Mouse (Mus musculus): ENCODE results near the gene Unc5cl.

Gene Unc5cl

DNA sequence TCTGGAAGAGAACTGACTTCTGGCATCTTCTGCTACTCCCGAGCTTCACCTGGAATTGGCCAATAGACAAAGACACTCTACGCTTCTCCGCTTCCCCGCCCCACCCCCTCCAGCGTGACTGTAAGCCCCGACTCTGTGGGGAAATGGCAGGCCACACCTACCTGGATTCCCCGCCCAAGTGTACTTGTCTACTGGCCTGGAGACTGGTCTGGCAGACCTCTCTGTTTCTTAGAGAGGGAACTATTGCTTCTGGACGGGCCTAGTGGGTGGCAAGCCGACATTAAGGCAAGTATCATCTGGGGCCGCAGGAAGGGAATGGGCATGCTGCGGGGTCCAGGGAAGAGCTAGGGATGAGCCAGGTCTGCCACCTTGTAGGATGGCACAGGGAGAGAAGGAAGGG is at the start of gene Unc5cl:
Gene Unc5cl, plus strand, starts transcription at position 214 of the 400 bp plus-strand sequence.
- DNase-seq (ENCODE audit: low spot score) = no peak

DNA sequence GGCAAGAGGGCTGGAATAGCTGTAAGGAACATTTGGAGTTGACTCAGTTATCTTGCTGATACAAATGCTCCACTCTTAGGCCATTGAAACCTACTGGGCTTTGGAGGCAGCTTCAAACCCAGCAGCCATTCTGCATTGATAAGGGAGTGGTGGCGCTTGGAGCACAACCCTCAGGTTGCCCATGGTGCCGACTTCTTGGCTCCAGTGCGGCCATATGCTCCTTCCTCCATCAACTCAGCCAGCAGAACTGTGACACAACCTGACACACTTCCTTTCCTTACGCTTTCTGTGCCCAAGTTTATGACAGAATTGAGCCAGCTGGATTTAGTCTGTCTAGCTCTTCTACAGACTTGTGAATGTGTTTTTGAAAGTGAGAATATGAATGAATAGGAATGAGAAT is 47.5 kb upstream of the Unc5cl start:
- DNase-seq (ENCODE audit: low spot score) = no peak

DNA sequence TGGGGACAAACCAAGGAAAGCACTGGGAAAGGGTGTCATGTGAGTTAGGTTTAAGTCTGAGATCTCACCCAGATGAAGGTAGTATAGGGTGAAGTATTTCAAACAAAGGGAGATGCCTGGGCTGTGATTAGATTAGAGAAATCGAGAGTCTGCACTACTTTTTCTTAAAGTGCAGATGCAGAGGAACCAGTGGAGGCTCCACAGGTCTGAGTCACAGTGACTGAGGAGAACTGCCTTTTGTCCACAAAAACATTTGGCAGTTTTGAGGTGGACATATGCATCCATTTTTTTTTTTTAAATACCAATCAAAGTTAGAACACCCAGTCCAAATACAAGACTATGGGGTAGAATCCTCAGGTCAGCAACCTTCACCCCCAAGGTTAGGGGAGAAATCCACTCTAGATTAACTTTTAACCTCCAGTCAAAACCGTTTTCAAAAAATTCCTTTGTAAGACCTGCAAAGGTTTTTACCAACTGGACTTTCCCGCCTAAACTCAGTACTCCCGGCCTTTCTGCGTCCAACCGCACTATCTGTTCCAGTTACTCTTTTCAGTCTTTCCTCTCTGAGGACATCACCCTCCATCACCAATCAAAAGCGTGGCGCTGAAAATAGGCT is 46.7 kb upstream of the Unc5cl start:
- DNase-seq (ENCODE audit: low spot score) = no peak

DNA sequence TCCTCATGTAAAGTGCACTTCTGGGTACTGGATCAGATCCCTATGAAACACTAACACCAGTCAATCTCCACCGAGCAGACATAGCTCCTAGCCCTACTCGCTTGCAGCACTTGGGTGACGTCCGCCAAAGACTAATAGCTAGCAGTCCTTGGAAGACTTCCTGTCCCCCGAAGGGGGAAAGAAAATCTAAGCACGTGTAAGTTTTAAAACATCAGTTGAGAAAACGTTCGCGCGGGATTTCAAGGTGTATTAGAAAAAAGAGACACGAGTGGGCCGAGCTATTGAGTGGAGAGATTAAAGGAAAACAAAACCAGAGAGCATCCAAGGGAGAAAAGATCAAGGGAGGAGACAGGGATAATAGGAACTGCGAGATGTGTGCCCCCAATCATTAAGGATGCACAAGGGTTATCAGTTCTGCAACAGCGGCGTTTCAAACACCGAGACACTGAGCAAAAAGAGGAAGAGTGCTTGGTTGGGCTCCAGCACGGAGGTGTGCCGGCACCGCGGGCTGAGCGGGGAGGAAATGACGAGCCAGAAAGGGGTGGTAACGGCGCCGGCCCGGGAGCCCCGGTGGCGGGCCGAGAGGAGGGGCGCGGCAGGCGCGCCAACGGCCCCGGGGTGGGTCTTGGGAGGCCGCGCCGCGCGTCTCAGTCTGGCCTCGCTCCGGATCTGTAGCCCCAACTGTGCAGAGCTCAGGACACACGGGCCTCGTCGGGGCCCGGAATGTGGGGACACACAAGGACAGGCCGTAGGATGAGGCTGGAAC is 46.0 kb upstream of the Unc5cl start:
- peak; percentile 80 for DNase-seq (ENCODE audit: low spot score)

DNA sequence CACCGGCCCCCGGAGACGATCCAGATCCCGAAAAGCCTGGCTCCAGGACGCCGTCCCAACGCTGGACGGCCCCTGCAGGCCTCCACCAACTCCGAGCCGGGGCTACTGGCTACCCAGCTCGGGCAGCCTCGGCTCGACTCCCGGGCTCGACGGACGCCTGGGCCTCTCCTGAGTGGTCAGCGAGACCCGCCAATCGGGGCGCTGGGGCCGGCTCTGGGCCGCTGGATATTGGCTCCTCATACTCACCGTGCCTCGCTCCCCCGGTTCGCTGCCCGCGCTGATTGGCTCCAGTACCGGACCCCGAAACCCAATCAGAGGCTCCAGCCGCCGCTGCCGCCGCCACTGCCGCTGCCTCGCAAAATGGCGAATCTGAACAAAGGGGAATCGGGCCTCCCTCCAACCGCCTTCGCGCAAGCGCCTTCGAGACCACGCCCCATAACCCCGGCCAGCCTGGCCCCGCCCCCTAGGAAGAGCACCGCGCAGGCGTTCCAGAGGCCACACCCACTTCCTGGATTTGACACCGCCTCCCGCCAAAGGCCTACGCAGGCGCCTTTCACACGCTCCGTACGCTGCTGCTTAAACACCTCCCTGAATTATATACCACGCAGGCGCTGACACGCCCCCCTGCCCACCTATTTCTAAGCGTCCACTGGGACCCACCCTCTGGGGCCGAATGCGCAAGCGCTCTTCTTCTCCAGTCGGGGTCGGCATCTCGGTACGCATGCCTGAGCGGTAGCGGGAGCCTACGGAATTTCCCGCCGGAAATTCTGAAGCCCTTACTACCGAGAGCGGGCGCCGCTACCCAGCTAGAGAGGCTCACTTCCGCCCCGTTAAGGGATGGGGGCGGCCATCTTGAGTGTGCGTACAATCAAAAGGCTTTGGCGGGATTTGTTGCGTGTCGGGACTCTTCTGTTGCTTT is 45.1 kb upstream of the Unc5cl start, which contains the start of the genes Nfya and Oard1:
Gene Nfya, minus strand, starts transcription at position 527 of the 919 bp plus-strand sequence.
Gene Oard1, plus strand, starts transcription at position 635 of the 919 bp plus-strand sequence.
- DNase-seq (ENCODE audit: low spot score) = peak; percentile 100

- peak; percentile 71 for DNase-seq (ENCODE audit: low spot score)
These were observed 44.4 kb upstream of the Unc5cl start for GRCm38 (mm10) chr17:48410299-48410785.

DNA sequence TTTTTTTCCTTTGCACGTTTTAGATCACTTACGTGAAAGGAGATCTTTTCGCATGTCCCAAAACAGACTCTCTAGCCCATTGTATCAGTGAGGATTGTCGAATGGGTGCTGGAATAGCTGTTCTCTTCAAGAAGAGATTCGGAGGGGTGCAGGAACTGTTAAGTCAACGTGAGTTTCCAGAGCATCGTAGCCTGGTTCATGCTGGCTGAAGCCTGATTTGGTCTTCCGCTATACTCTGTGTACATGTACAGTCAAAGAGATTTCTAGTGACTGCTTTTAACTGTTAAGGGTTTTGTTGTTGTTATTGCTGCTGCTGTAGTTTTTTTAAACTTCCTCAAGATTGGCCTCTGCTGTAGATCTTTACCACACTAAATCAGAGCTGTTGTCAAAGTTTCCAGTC is 43.5 kb upstream of the Unc5cl start:
- peak; percentile 36 for DNase-seq (ENCODE audit: low spot score)

GRCm38 (mm10) chr17:48416011-48416410 is 38.7 kb upstream of the Unc5cl start:
- no peak for DNase-seq (ENCODE audit: low spot score)

DNA sequence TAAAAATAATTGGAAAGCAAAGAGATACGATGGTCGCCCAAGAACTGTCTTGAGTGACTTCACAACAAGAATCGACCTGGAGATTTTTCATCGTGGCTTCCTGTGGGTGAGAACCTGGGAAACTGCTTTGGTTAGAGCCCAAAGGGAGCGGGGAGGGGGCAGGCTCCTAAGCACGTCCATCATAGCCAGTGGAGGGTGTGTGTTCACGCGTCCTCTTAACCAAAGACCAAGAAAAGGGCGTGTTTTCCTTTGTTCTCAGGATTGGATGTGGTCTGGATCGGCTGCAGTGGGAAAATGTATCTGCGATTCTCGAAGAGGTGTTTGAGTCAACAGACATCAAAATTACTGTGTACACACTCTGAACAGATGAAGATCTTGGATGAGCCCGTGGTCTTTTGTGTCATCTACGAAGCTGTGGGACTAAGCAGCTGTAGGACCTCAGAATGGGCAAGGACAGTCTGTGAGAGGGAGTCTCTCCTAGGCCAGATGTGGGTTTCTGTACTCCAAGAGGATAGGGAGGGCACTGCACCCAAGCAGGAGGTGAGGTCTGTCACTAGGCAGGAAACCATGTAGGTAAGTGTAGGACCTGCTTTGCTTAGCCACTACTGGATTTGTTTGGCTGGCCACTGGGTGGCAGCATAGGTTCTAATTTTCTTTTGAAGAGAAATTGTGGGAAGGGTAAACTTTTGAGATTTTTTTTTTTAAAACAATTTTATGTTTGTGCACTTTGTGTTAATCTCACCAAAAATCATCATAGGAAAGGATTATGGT is 38.1 kb upstream of the Unc5cl start:
- DNase-seq (ENCODE audit: low spot score) = peak; percentile 72

DNA sequence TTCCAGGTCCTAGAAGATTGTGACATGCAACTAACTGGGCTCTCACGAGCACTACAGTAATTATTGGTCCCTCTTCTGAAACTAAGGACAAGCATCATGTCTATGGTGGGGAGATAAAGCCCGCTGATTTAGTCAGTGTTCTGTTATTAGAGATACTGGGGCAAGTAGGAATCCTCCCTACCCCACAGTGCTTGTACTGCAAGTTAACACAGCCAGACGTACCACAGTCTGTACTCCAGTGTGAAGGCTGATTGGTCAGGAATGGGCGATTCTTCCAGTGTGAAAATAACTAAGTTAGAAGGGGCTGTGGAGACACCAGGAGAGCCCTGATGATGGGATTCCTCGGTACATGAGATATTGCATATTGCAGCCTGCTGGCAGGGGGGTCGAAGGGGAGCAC is 37.2 kb upstream of the Unc5cl start:
- no peak for DNase-seq (ENCODE audit: low spot score)

DNA sequence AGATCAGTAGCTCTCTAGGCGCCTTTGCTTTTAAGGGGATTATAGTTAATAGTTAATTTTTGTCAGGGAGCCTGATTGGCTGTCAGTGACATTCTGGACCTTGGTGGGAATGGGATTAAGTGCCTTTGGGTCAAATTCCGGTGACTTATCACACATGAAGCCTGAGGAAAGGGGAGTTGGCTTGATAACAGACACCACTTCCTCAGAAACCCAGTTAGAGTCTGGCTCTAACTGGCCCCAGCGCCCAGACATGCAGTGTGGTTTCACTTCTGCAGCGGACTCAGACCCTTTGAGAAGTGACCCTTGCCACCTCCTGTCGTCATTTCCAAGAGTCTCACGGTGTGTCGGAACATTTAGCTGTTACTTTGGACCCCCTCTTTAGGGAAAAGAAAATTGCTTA is 36.5 kb upstream of the Unc5cl start:
- DNase-seq (ENCODE audit: low spot score) = no peak

- DNase-seq (ENCODE audit: low spot score) = no peak
These were observed 35.9 kb upstream of the Unc5cl start for GRCm38 (mm10) chr17:48418781-48419180.

DNA sequence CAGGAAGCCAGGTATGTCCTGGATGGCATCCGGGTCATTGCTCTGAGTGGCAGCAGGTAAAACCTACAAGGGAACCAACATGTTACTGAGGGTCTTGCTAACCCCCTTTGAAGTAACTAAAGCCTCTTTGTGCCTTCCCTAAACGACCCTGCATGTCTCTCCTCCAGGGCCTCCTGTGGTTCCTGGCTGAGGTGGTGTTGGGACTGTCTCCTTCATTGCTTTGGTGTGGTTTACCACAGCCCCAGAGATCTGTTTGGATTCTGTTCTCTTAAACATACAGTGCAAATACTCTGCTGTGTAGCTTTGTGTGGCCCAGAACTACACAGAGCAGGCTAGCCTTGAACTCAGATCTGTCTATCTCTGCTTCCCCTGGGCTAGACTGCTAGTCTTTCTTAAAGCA is 35.1 kb upstream of the Unc5cl start:
- DNase-seq (ENCODE audit: low spot score) = no peak

GRCm38 (mm10) chr17:48424237-48424636 is 30.5 kb upstream of the Unc5cl start:
- DNase-seq (ENCODE audit: low spot score) = no peak

DNA sequence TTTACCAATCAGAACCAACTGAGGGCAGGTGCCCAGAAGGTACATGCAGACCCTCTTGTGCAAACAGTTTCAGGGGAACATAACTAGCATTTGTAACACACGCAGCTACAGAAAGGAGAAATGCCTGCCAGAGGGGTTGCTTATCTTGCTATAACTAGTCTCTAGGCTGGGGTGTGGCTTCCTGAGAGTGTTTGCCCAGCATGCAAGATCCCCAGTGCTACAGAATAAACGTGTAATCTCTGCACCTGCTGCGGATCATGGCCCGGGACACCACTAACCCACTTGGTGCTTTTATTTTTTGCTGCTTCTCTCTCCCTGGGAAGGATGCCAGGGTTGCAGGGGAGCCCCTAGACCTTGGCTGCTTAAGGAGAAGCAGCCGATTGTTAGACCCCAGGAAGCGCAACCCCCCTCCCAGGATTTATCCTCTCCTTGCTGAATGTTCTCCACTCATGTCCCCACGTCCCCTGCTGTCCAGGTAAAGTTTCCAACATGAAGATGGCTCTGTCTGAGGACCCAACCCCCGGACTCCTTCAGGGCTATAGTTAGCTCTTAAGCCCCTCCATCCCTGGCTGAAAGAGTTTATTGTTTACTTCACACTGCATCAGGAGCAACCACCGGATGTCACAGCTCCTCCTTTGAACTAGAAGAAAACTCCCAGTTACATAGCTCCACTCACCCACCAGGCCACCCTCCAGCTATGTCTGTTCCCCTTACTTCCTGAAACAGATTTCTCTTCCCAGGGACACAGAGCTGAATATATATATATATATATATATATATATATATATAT is 28.7 kb upstream of the Unc5cl start:
- DNase-seq (ENCODE audit: low spot score) = no peak

DNA sequence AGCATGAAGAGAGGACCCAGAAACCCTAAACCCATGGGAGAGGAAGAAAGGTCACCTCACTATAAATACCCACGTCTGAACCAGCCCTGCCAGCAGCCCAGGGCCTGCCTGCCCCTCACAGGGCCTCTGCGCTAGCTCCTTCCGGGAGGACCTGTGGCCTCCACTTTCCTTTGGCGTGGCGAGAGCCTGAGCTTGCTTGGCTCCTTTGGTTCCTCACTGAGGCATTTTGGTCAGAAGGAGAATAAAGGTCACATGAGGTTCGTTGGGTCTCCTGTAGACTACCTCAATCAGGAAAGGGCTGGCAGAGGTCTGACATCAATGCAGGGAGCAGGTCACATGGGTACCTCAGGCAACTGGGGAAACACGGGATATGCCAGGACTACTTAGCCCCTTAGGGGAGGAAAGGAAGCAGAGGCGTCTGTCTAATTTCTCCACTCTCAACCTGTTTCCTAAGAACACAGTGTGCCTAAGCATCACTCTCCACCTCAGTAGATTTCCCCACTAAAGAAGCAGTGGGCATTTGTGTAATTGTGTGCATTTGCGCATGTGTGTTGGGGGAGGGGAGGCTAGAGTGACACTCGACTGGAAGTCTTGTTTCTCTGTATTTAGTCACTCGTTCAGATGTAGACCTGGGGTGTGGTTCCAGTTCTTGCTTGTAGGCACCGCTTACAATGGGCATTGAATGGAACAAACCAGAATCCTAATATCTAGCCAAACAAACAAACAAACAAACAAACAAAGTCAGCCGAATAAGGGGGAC is 27.5 kb upstream of the Unc5cl start:
- DNase-seq (ENCODE audit: low spot score) = no peak

- DNase-seq (ENCODE audit: low spot score) = no peak
These were observed 26.7 kb upstream of the Unc5cl start for GRCm38 (mm10) chr17:48427852-48428530.

DNA sequence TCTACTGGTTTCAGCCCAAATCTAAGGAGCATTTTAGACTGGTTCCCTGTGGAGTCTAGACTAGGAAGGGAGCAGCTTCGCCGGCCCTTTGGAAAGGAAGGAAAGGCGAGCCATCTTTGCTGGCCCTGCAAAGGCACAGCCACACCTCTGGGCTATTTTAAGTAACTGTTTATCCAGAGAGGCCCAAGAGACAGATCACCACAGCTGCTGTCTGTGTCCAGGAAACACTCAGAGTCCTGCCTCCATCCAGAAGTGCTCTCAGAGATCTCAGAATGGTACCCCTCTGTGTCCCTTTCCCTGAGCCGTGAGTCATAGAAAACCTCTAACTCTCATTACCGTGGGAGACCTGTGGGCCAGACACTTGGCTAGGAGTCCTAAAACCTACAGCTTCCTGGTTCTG is 24.3 kb upstream of the Unc5cl start:
- peak; percentile 38 for DNase-seq (ENCODE audit: low spot score)

DNA sequence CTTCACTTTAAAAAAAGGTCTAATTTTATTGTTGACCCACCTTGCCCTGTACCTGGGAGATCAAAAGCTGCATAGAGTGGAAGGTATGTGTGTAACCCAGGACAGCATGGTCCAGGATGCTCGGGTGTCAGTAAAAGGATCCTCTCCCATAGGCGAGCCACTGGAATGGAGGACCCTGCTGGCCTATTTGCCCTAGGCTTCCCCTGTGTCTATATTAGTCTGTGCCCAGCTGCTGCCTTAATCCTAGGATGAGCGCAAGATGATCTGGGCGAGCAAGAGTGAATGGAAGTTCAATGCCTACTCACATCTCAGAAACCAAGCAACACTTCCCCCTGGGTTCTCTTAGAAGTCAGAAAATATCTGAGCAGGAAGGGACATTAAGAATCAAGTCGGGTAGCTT is 23.6 kb upstream of the Unc5cl start:
- no peak for DNase-seq (ENCODE audit: low spot score)
